Mouse (Mus musculus) hindbrain, embryonic 10.5 days (tissue): Measurements from ENCODE around the gene Fam173a. TPM values are rescaled to one million over a fixed set of nuclear protein-coding genes. Genes with fewer than 3 reads are reported as not detected.

Source experiments
- polyA plus RNA-seq: library from polyadenylated mRNA; unstranded; fragments of >200 nt; fragmentation: Nextera tagmentation; extraction: Ambion mirVana; gene quantifications from 2 replicates; pipeline ENCODE4 v1.2.1, GENCODE M21; 2016

The Fam173a gene
- polyA plus RNA-seq, 1 experiment from 2014 or later: 76.0 TPM

Other genes with a start within 250 kb of the Fam173a start
- gene Sox8, start 222.2 kb downstream of the Fam173a start, polyA plus RNA-seq: 9.1 and 10.7 TPM in 2 replicates
- 27.3 and 29.4 TPM in 2 replicates for gene Lmf1, start 213.8 kb downstream of the Fam173a start, polyA plus RNA-seq
- gene Gng13, start 75.7 kb downstream of the Fam173a start, polyA plus RNA-seq: 2.4 and 4.4 TPM in 2 replicates
- gene Chtf18, start 65.5 kb downstream of the Fam173a start, polyA plus RNA-seq: 47.2 and 60.4 TPM in 2 replicates
- gene Rpusd1, start 65.2 kb downstream of the Fam173a start, polyA plus RNA-seq: 22.2 and 24.8 TPM in 2 replicates
- not detected in 2 replicates for gene Mslnl, start 56.9 kb downstream of the Fam173a start, polyA plus RNA-seq
- gene Msln, start 38.5 kb downstream of the Fam173a start, polyA plus RNA-seq: 0.33 TPM in 1 of 2 replicates, not detected in the other
- gene Narfl, start 19.1 kb downstream of the Fam173a start, polyA plus RNA-seq: 25.3 and 25.7 TPM in 2 replicates
- 68.1 and 88.5 TPM in 2 replicates for gene Haghl, start 7.2 kb downstream of the Fam173a start, polyA plus RNA-seq
- 0.95 and 1.2 TPM in 2 replicates for gene Ccdc78, start 6.3 kb downstream of the Fam173a start, polyA plus RNA-seq
- 3.4 and 4.5 TPM in 2 replicates for gene AC134908.4, start 2.8 kb upstream of the Fam173a start, polyA plus RNA-seq
- gene Metrn, start 4.2 kb upstream of the Fam173a start, polyA plus RNA-seq: 174 and 193 TPM in 2 replicates
- 11.0 and 16.7 TPM in 2 replicates for gene Fbxl16, start 16.2 kb upstream of the Fam173a start, polyA plus RNA-seq
- 30.1 and 30.7 TPM in 2 replicates for gene Wdr24, start 30.7 kb upstream of the Fam173a start, polyA plus RNA-seq
- gene Jmjd8, start 36.0 kb upstream of the Fam173a start, polyA plus RNA-seq: 51.5 and 64.3 TPM in 2 replicates
- 360 and 390 TPM in 2 replicates for gene Stub1, start 40.5 kb upstream of the Fam173a start, polyA plus RNA-seq
- 1.7 and 3.1 TPM in 2 replicates for gene Rhbdl1, start 44.4 kb upstream of the Fam173a start, polyA plus RNA-seq
- 1.5 and 3.1 TPM in 2 replicates for gene Gm20683, start 48.9 kb upstream of the Fam173a start, polyA plus RNA-seq
- 18.8 and 28.5 TPM in 2 replicates for gene Rhot2, start 52.0 kb upstream of the Fam173a start, polyA plus RNA-seq
- gene Wdr90, start 68.6 kb upstream of the Fam173a start, polyA plus RNA-seq: 46.0 and 54.4 TPM in 2 replicates
- 10.6 and 14.7 TPM in 2 replicates for gene Mcrip2, start 75.9 kb upstream of the Fam173a start, polyA plus RNA-seq
- 69.9 and 73.9 TPM in 2 replicates for gene Mettl26, start 82.2 kb upstream of the Fam173a start, polyA plus RNA-seq
- gene Wfikkn1, start 88.0 kb upstream of the Fam173a start, polyA plus RNA-seq: 5.8 and 26.3 TPM in 2 replicates
- 33.4 and 43.4 TPM in 2 replicates for gene Rab40c, start 126.8 kb upstream of the Fam173a start, polyA plus RNA-seq
- 65.4 and 72.6 TPM in 2 replicates for gene Pigq, start 152.0 kb upstream of the Fam173a start, polyA plus RNA-seq
- 0.21 and 0.55 TPM in 2 replicates for gene Nhlrc4, start 152.1 kb upstream of the Fam173a start, polyA plus RNA-seq
- gene A930017K11Rik, start 159.7 kb upstream of the Fam173a start, polyA plus RNA-seq: 0.25 and 0.34 TPM in 2 replicates
- 32.4 and 35.0 TPM in 2 replicates for gene Capn15, start 192.9 kb upstream of the Fam173a start, polyA plus RNA-seq